Mouse (Mus musculus) embryonic facial prominence, embryonic 10.5 days (tissue): ENCODE measurements around the gene Nanos3. TPM values are rescaled to one million over a fixed set of nuclear protein-coding genes. Genes with fewer than 3 reads are reported as not detected.

Source experiments
- DNase-seq: peaks from one replicate; pipeline ENCODE4 v3.0.0-alpha.2; 2017; ENCODE audit warnings: low spot score
- H3K27ac ChIP-seq: fragments of 300-500 bp; sonication (generic); replicated peaks from 2 replicates; pipeline ENCODE4 v1.5.1; 2016; ENCODE audit warnings: mild to moderate bottlenecking
- H3K27me3 ChIP-seq: fragments of 300-500 bp; sonication (generic); replicated peaks from 2 replicates; pipeline ENCODE4 v1.6.1; 2016; ENCODE audit warnings: low read depth, mild to moderate bottlenecking; ENCODE audit not compliant: poor library complexity, severe bottlenecking
- H3K36me3 ChIP-seq: fragments of 300-500 bp; sonication (generic); replicated peaks from 2 replicates; pipeline ENCODE4 v1.6.1; 2016; ENCODE audit warnings: mild to moderate bottlenecking, moderate library complexity
- H3K4me1 ChIP-seq: fragments of 300-500 bp; sonication (generic); 2 replicates; pipeline ENCODE4 v1.6.1; 2016
- H3K4me3 ChIP-seq: fragments of 300-500 bp; sonication (generic); 2 replicates; pipeline ENCODE4 v1.5.1; 2016; ENCODE audit warnings: mild to moderate bottlenecking, moderate library complexity
- H3K9me3 ChIP-seq: fragments of 300-500 bp; sonication (generic); 2 replicates; pipeline ENCODE4 v1.6.1; 2016; ENCODE audit warnings: mild to moderate bottlenecking
- WGBS: fragments of 180-500 bp; shearing (Covaris S2); methylation state at CpG from one replicate; pipeline ENCODE4 v1.1.7; 2016; 5-methylcytosine and 5-hydroxymethylcytosine counted together
- polyA plus RNA-seq: library from polyadenylated mRNA; unstranded; fragments of >200 nt; fragmentation: Nextera tagmentation; extraction: Ambion mirVana; gene quantifications from 2 replicates; pipeline ENCODE4 v1.2.1, GENCODE M21; 2016

Nanos3 gene
- polyA plus RNA-seq, 1 experiment from 2014 or later, result 3.5 TPM

GRCm38 (mm10) chr8:84208381-84209380 lies 23.7 kb upstream of the Nanos3 start:
- Histone ChIP-seq H3K27me3 (no peaks in the 10 kb centered on the region), H3K9me3 (no peaks in the 10 kb centered on the region), H3K4me1 (peaks cover 33% of the 10 kb centered on the region), H3K4me3 (peak overlapping the region; percentile 16; the same call in 1 of the 2 replicates), H3K36me3 (peaks cover 68% of the 10 kb centered on the region), H3K27ac (peak overlapping the region; percentile 45)
- DNase-seq, result no peak
- 49% methylated on average over 17 of the region's 17 CpGs for WGBS

DNA sequence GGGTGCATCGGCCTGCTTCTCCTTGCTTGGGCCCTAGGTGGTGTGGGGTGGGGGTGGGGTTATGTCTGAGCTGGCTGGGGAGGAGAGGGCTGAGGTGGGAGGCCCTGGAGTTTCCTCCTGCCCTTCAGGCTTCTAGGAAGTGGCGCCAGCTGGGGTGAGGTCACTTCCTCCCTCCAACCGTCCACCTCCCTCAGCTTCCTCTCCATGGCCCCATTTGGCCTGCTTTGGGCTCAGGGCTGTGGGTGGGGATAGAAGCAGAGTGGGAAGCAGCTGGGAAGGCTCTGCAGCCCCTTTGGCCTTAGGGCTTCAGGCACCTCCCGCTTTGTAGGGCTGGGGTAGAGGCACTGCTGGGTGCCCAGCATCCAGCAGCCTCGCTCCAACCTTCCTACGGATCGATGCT lies 22.8 kb upstream of the Nanos3 start:
- 0 out of 2 replicates have a peak overlapping the region, but pooled peaks have one; percentile 5 for H3K4me3 ChIP-seq
- 64% methylated on average over 7 of the region's 7 CpGs for WGBS
- peak overlapping the region; percentile 45 for H3K27ac ChIP-seq
- H3K9me3 ChIP-seq, result no peaks in the 10 kb centered on the region
- peaks cover 60% of the 10 kb centered on the region for H3K36me3 ChIP-seq
- DNase-seq, result peak; percentile 43
- H3K4me1 ChIP-seq, result peaks cover 42% of the 10 kb centered on the region
- H3K27me3 ChIP-seq, result peaks cover under 1% of the 10 kb centered on the region; the same call in 1 of the 2 replicates

DNA sequence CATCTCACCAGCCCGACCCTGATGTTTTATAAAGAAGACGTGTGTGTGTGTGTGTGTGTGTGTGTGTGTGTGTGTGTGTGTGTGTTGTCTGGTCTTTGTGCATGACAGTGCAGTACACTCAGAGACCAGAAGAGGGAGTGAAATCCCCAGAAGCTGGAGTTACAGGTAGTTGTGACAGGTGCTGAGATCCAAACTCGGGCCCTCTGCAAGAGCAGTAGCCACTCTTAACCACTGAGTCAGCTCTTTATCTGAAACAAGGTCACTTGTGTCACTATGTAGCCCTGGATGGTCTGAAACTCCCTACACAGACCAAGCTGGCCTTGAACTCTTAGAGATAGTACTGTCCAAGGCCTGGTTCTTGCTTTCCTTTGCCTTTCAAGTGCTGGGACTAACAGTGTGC lies 21.6 kb upstream of the Nanos3 start:
- H3K4me3 ChIP-seq, result no peak overlapping the region
- WGBS, result 92% methylated on average over 3 of the region's 3 CpGs
- peaks cover 12% of the 10 kb centered on the region for H3K27me3 ChIP-seq
- no peaks in the 10 kb centered on the region for H3K9me3 ChIP-seq
- no peak for DNase-seq
- H3K4me1 ChIP-seq, result peaks cover 53% of the 10 kb centered on the region
- peaks cover 48% of the 10 kb centered on the region for H3K36me3 ChIP-seq
- no peak overlapping the region for H3K27ac ChIP-seq

- H3K27me3 ChIP-seq, result peaks cover 18% of the 10 kb centered on the region
- no peaks in the 10 kb centered on the region for H3K9me3 ChIP-seq
- H3K4me3 ChIP-seq, result no peak overlapping the region
- no peak overlapping the region for H3K27ac ChIP-seq
- peaks cover 37% of the 10 kb centered on the region for H3K36me3 ChIP-seq
- H3K4me1 ChIP-seq, result peaks cover 65% of the 10 kb centered on the region
- 91% methylated on average over 5 of the region's 5 CpGs for WGBS
- DNase-seq, result no peak
Measured at GRCm38 (mm10) chr8:84205073-84205472, 20.1 kb upstream of the Nanos3 start.

DNA sequence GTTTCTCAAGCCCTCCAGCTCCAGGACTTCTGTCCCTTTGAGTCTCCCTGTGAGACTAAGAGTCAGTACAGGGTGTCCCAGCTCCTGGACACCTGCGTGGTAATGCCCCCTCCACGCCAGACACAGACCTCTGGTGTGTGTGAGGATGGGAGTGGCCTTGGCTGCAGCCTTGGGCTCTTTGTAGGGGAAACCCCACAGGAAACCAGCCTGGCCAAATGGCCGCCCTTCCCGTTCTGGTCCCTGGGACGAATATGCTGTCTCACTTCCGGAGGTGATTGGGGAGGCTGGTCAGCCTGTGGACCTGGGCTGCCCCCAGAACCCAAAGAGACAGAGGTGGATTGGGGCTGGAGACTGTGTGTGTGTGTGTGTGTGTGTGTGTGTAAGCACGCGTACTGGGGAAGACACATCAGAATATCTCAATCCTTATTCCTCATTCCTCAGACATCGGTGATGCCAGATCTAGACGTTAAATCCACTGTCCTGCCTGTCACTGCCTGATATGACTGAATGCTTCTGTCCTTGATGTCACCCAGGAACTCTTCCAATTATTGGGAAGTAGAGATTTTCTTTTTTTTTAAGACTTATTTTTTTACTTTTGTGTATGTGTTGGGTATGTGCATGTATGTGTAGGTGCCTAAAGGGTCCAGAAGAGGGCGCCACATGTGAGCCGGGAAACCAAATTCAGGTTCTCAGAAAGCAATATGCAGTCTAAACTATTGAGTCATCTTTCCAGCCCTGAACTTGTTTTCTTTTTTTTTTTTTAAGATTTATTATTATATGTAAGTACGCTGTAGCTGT lies 19.2 kb upstream of the Nanos3 start:
- Histone ChIP-seq H3K4me1 (peaks cover 69% of the 10 kb centered on the region), H3K9me3 (no peaks in the 10 kb centered on the region), H3K4me3 (peak overlapping the region; percentile 70), H3K27ac (peak overlapping the region; percentile 87), H3K27me3 (peaks cover 18% of the 10 kb centered on the region), H3K36me3 (peaks cover 28% of the 10 kb centered on the region)
- no peak for DNase-seq
- 54% methylated on average over 13 of the region's 13 CpGs for WGBS

- Histone ChIP-seq H3K4me1 (peaks cover 69% of the 10 kb centered on the region), H3K36me3 (peaks cover 18% of the 10 kb centered on the region), H3K4me3 (peak overlapping the region; percentile 70), H3K27me3 (peaks cover 18% of the 10 kb centered on the region), H3K9me3 (no peaks in the 10 kb centered on the region), H3K27ac (peak overlapping the region; percentile 87)
- WGBS, result 10% methylated on average over 34 of the region's 34 CpGs
- DNase-seq, result peak; percentile 82
Measured at GRCm38 (mm10) chr8:84202938-84203917, 18.2 kb upstream of the Nanos3 start.

DNA sequence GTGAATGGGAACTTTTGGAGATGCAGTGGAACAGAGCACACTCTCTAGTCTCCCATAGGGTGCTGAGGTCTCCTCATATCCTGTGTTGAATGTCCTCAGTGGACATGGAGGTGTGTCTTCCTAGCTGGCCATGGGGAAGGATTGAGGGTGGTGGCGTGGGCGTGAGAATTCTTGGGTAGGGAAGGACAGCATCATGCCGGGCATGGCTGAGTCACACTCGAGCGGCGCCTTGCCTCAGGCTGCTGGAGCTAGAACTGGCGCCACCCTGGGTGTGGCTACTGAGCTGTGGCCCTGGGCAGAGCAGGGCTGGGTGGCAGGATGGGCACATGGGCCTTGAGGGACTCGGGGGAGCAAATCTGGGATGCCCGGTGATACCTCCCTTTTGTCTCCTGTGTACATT lies 17.4 kb upstream of the Nanos3 start:
- Histone ChIP-seq H3K9me3 (no peaks in the 10 kb centered on the region), H3K4me3 (peak overlapping the region; percentile 70), H3K4me1 (peaks cover 69% of the 10 kb centered on the region), H3K27ac (no peak overlapping the region), H3K27me3 (peaks cover 18% of the 10 kb centered on the region), H3K36me3 (peaks cover 16% of the 10 kb centered on the region)
- no peak for DNase-seq
- 88% methylated on average over 9 of the region's 9 CpGs for WGBS

DNA sequence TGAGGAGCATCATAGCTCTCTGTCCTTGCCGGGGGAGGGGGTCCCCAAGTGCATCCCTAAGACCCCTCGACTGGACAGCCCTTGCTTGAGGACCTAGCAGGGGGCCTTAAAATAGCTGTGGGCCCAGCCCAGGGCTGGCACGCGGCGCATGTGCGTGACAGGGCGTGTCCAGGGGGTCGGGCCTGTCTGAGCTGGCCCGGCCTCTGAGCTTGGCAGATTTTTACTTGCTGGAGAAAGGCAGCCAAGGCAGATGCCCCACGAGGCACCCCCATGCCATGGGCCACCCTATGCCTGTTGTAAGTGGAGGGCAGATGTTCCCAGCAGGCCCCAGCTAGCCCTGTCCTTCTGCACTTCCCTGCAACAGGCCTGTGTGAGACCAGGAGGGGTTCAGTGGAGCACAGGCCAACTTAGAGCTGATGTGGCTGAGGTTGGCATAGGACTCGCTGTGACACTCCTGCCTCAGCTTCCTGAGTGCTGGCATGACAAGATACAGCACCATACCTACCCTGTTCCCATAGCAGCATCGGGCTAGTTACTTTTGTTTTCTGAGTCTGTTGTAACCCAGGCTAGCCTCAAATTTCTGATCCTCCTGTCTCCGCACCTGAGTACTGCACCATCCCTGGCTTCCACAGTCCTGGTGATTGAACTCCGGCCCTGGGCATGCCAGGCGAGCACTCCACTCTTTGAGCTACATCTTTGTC lies 16.7 kb upstream of the Nanos3 start:
- Histone ChIP-seq H3K27me3 (peaks cover 18% of the 10 kb centered on the region), H3K4me1 (peaks cover 73% of the 10 kb centered on the region), H3K36me3 (peaks cover 13% of the 10 kb centered on the region), H3K4me3 (peak overlapping the region; percentile 70), H3K27ac (peak overlapping the region; percentile 95), H3K9me3 (no peaks in the 10 kb centered on the region)
- 62% methylated on average over 15 of the region's 15 CpGs for WGBS
- no peak for DNase-seq

GRCm38 (mm10) chr8:84200652-84201544 lies 15.9 kb upstream of the Nanos3 start:
- H3K4me1 ChIP-seq, result peaks cover 73% of the 10 kb centered on the region
- WGBS, result 4% methylated on average over 70 of the region's 70 CpGs
- peak overlapping the region; percentile 70 for H3K4me3 ChIP-seq
- peak overlapping the region; percentile 95 for H3K27ac ChIP-seq
- H3K9me3 ChIP-seq, result no peaks in the 10 kb centered on the region
- DNase-seq, result peak; percentile 82
- peaks cover 7% of the 10 kb centered on the region; the same call in 1 of the 2 replicates for H3K36me3 ChIP-seq
- peaks cover 18% of the 10 kb centered on the region for H3K27me3 ChIP-seq

- Histone ChIP-seq H3K4me3 (peak overlapping the region; percentile 70), H3K36me3 (peaks cover 4% of the 10 kb centered on the region; the same call in 1 of the 2 replicates), H3K27ac (peak overlapping the region; percentile 95), H3K9me3 (no peaks in the 10 kb centered on the region), H3K4me1 (peaks cover 73% of the 10 kb centered on the region), H3K27me3 (peaks cover 18% of the 10 kb centered on the region)
- no peak for DNase-seq
- WGBS, result 21% methylated on average over 8 of the region's 8 CpGs
Measured at GRCm38 (mm10) chr8:84200126-84200555, 15.1 kb upstream of the Nanos3 start.
